Mouse (Mus musculus) ES-E14 (cell line): Measurements from ENCODE around the gene Icam2.

ENCODE experiments used
- HCFC1 ChIP-seq: IDR thresholded peaks from 2 replicates; pipeline ENCODE4 v1.6.1; 2012; ENCODE audit warnings: low read length, inconsistent platforms, borderline replicate concordance; ENCODE audit not compliant: insufficient read depth
- MAFK ChIP-seq: IDR thresholded peaks from 2 replicates; pipeline ENCODE4 v1.6.1; 2014; ENCODE audit warnings: mild to moderate bottlenecking, low read depth, low read length, inconsistent platforms; ENCODE audit not compliant: insufficient read depth
- ZC3H11A ChIP-seq: IDR thresholded peaks from 2 replicates; pipeline ENCODE4 v1.6.1; 2012; ENCODE audit warnings: low read depth, mild to moderate bottlenecking, inconsistent platforms, low read length, borderline replicate concordance

GRCm38 (mm10) chr11:106349772-106350171 is 38.1 kb downstream of the Icam2 start:
- TF ChIP-seq ZC3H11A (no peak), MAFK (no peak), HCFC1 (no peak)
